Mouse (Mus musculus): ENCODE measurements around the gene Pir. TPM values are rescaled to one million over a fixed set of nuclear protein-coding genes. Genes with fewer than 3 reads are reported as not detected.

Pir gene
- total RNA-seq, 2 experiments from 2014 or later = 2.4 to 3.6 TPM

Other genes with a start within 250 kb of the Pir start
- under 1 TPM; 0.41 to 0.60 TPM for gene Car5b, start 241.4 kb upstream of the Pir start, total RNA-seq (2021)
- gene Siah1b, start 192.9 kb upstream of the Pir start, total RNA-seq (2021) = 10 to 100 TPM in 1 of 2 experiments, 1 to 10 TPM in 1; 9.9 to 10.4 TPM
- gene Cltrn, start 180.5 kb upstream of the Pir start, total RNA-seq (2021) = not detected
- under 1 TPM; 0.38 to 0.79 TPM for gene Ace2, start 130.0 kb upstream of the Pir start, total RNA-seq (2021)
- 1 to 10 TPM; 4.3 to 4.6 TPM for gene Bmx, start 11.2 kb upstream of the Pir start, total RNA-seq (2021)
- gene Vegfd, start 104.0 kb downstream of the Pir start, total RNA-seq (2021) = 1 to 10 TPM; 5.3 to 5.7 TPM
- gene Piga, start 150.4 kb downstream of the Pir start, total RNA-seq (2021) = 1 to 10 TPM; 4.8 to 5.1 TPM
- 10 to 100 TPM; 21.5 to 49.7 TPM for gene Asb11, start 167.6 kb downstream of the Pir start, total RNA-seq (2021)
- gene Asb9, start 237.0 kb downstream of the Pir start, total RNA-seq (2021) = not detected